Mouse (Mus musculus): ENCODE measurements around the gene Atf3. TPM values are rescaled to one million over a fixed set of nuclear protein-coding genes. Genes with fewer than 3 reads are reported as not detected.

Gene Atf3
- polyA plus RNA-seq, 1 experiment from 2014 or later, result 1.4 TPM

- Histone ChIP-seq H3K9me3 (ENCODE audit: control insufficient read depth, low read length) (no peaks in the 10 kb centered on the region), H3K4me1 (replicated peaks; ENCODE audit: control insufficient read depth, insufficient read depth, low read length) (no peaks in the 10 kb centered on the region), H3K27ac (no peak overlapping the region), H3K4me3 (replicated peaks; ENCODE audit: low read length) (no peak overlapping the region), H3K27me3 (ENCODE audit: control insufficient read depth, insufficient read depth, low read length) (no peaks in the 10 kb centered on the region), H3K9ac (no peak overlapping the region), H3K4me2 (replicated peaks) (no peak overlapping the region), H3K36me3 (replicated peaks; ENCODE audit: control insufficient read depth, insufficient read depth) (no peaks in the 10 kb centered on the region)
- no peak for DNase-seq (ENCODE audit: low spot score)
- WGBS, result 63% methylated on average over 2 of the region's 2 CpGs
- ATAC-seq (ENCODE audit: low FRiP score), result no peak
Measured at GRCm38 (mm10) chr1:191203496-191203895, 14.3 kb downstream of the Atf3 start.

DNA sequence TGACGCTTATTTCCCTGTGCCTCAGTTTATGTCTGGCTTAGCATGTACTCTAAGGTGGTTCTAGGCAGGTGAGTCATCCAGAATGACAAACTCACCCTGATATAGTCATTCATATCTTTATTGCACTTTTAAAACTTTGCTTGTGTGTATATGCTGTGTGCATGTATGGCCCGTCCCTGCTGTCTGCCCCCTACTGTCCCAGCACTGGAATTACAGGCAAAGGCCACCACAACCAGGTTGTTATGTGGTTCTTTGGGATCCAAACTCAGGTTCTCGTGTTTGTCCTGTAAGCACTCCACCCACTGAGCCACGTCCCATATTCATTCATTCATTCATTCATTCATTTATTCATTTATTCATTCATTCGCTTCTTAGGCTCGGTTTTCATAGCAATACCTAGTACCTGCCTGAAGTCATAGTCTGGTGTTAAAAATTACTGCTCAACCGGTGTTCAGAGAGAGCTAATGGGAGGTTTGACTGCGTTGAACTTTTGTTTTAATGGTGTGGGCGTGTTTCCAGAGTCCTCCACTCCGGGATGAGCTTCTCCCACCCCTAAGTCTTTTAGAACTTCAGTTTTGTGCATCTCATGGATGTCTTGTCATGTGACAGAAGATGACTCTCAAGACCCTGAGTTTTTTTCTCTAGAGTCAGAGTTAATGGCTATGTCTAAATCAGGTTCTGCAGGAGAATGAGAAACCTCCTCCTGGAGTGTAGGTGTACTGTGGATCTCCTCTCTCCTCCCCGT lies 15.5 kb downstream of the Atf3 start:
- Histone ChIP-seq H3K9me3 (ENCODE audit: control insufficient read depth, low read length) (no peaks in the 10 kb centered on the region), H3K4me2 (replicated peaks) (no peak overlapping the region), H3K4me1 (replicated peaks; ENCODE audit: control insufficient read depth, insufficient read depth, low read length) (no peaks in the 10 kb centered on the region), H3K27ac (no peak overlapping the region), H3K4me3 (replicated peaks; ENCODE audit: low read length) (no peak overlapping the region), H3K36me3 (replicated peaks; ENCODE audit: control insufficient read depth, insufficient read depth) (no peaks in the 10 kb centered on the region), H3K27me3 (ENCODE audit: control insufficient read depth, insufficient read depth, low read length) (no peaks in the 10 kb centered on the region), H3K9ac (no peak overlapping the region)
- 87% methylated on average over 11 of the region's 11 CpGs for WGBS
- DNase-seq (ENCODE audit: low spot score) (no peak), ATAC-seq (ENCODE audit: low FRiP score) (no peak)

DNA sequence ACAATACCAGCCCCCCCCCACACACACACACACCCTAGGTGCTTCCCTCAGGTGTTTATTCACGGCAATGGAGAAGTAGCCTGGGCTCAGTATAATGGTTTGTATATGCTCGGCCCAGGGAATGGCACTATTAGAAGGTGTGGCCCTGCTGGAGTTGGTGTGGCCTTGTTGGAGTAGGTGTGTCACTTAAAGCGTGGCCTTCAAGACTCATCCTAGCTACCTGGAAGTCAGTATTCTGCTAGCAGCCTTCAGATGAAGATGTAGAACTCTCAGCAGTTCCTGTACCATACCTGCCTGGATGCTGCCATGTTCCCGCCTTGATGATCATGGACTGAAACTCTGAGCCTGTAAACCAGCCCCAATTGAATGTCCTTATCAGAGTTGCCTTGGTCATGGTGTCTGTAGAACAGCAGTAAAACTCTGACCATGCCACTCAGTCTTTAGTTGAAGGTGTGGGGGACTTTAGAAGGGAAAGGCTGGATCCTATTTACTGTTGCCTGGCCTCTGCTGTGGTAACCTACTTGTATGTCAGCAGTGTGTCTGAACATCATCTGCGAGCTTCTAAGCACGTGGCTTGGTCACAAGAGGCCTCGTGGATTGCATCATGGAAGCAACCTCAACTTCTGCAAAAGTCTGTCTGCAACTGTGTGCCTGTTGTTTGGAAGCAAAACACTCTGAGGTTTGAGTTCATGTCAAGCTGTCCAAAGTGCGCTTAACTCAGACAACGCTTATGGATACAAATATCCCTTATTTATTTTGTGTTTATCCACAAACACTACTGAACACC lies 16.8 kb downstream of the Atf3 start:
- Histone ChIP-seq H3K4me3 (replicated peaks; ENCODE audit: low read length) (no peak overlapping the region), H3K27me3 (ENCODE audit: control insufficient read depth, insufficient read depth, low read length) (no peaks in the 10 kb centered on the region), H3K27ac (no peak overlapping the region), H3K4me2 (replicated peaks) (no peak overlapping the region), H3K4me1 (replicated peaks; ENCODE audit: control insufficient read depth, insufficient read depth, low read length) (no peaks in the 10 kb centered on the region), H3K9ac (no peak overlapping the region), H3K9me3 (ENCODE audit: control insufficient read depth, low read length) (no peaks in the 10 kb centered on the region), H3K36me3 (replicated peaks; ENCODE audit: control insufficient read depth, insufficient read depth) (no peaks in the 10 kb centered on the region)
- ATAC-seq (ENCODE audit: low FRiP score), result no peak
- no peak for DNase-seq (ENCODE audit: low spot score)
- WGBS, result 86% methylated on average over 9 of the region's 9 CpGs

DNA sequence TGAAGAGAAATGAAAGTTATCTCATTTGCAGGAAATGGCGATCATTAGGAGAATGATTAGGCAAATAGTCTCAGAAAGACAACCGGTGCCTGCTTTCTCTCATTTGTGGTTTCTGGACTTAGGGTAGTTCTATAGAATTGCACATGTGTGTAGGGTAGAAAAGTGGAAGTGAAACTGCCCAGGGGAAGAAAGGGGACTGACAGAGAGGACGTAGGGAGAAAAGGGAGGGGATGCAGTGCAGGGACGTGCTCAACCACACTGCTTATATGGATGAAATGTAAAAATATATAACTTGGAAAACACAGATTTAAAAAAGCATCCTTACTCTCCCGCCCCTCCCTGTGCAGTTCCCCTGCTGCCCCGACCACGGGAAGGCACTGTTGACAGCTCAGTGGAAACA lies 19.9 kb downstream of the Atf3 start:
- Histone ChIP-seq H3K9ac (no peak overlapping the region), H3K9me3 (ENCODE audit: control insufficient read depth, low read length) (no peaks in the 10 kb centered on the region), H3K4me1 (replicated peaks; ENCODE audit: control insufficient read depth, insufficient read depth, low read length) (no peaks in the 10 kb centered on the region), H3K4me3 (replicated peaks; ENCODE audit: low read length) (no peak overlapping the region), H3K27me3 (ENCODE audit: control insufficient read depth, insufficient read depth, low read length) (0 out of 2 replicates have a peak, but pooled peaks cover 3% of the 10 kb centered on the region), H3K36me3 (replicated peaks; ENCODE audit: control insufficient read depth, insufficient read depth) (no peaks in the 10 kb centered on the region), H3K27ac (no peak overlapping the region), H3K4me2 (replicated peaks) (no peak overlapping the region)
- 77% methylated on average over 7 of the region's 7 CpGs for WGBS
- DNase-seq (ENCODE audit: low spot score) (no peak), ATAC-seq (ENCODE audit: low FRiP score) (no peak)

DNA sequence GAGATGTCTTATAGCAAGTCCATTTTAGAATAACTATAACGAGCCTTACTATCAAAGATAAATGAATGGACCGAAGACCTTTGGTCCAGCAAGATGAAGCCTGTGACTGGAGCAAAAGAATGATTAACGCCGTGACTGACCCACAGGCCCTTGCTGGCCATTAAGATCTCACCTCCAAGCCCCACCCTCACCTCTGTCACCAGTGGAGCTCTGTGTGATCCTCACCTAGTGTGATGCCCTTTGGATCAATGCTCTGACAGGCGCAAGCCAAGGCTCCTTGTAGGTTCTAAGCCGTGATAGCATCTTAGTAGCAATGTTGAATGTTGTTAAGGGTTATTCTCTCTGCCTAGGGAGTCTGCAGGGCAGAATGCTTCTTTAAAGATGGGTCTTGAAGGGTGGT lies 21.8 kb downstream of the Atf3 start:
- no peaks in the 10 kb centered on the region for H3K36me3 ChIP-seq (replicated peaks; ENCODE audit: control insufficient read depth, insufficient read depth)
- no peak overlapping the region for H3K4me3 ChIP-seq (replicated peaks; ENCODE audit: low read length)
- no peak overlapping the region for H3K27ac ChIP-seq
- H3K9me3 ChIP-seq (ENCODE audit: control insufficient read depth, low read length), result no peaks in the 10 kb centered on the region
- no peak for DNase-seq (ENCODE audit: low spot score)
- no peak overlapping the region for H3K4me2 ChIP-seq (replicated peaks)
- ATAC-seq (ENCODE audit: low FRiP score), result no peak
- 90% methylated on average over 6 of the region's 6 CpGs for WGBS
- no peak overlapping the region for H3K9ac ChIP-seq
- H3K27me3 ChIP-seq (ENCODE audit: control insufficient read depth, insufficient read depth, low read length), result 0 out of 2 replicates have a peak, but pooled peaks cover 3% of the 10 kb centered on the region
- no peaks in the 10 kb centered on the region for H3K4me1 ChIP-seq (replicated peaks; ENCODE audit: control insufficient read depth, insufficient read depth, low read length)

DNA sequence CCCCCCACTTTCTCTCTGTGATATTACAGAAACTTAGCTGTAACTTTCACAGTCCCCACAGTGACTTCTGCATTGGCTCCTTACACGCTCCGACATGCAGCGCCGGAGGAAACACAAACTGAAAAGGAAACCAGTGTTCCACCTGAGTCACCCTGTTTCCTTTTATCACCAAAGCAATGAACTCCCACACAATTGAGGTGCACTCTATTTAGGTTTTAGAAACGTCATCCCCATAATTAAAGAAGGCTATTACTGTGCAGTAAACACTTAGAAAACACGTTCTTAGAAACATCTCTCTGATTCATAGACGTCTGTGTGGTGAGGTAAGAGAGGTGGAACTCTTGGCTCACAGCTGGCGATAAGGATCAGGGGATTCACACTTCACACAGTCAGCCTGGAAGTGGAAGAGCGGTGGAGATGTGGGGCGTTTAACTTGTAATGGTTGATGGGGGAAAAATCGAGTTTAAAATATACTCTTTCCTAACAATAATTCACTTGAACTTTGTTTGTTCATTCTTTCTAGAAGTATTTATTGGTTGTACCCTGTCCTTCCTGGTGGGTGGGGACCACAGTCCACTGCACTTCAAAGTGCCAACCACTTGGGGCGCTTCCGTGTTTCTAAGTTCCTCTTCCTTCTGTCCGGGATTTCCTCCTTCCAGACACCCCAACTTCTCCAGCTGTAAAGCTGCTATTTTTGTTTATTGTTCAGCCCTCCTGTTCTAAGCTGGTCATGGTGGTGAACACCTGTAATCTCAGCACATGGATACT lies 24.0 kb downstream of the Atf3 start:
- ATAC-seq (ENCODE audit: low FRiP score), result no peak
- no peak overlapping the region for H3K4me3 ChIP-seq (replicated peaks; ENCODE audit: low read length)
- no peak overlapping the region for H3K27ac ChIP-seq
- WGBS, result 52% methylated on average over 14 of the region's 14 CpGs
- H3K9me3 ChIP-seq (ENCODE audit: control insufficient read depth, low read length), result no peaks in the 10 kb centered on the region
- H3K36me3 ChIP-seq (replicated peaks; ENCODE audit: control insufficient read depth, insufficient read depth), result no peaks in the 10 kb centered on the region
- DNase-seq (ENCODE audit: low spot score), result no peak
- no peak overlapping the region for H3K4me2 ChIP-seq (replicated peaks)
- H3K4me1 ChIP-seq (replicated peaks; ENCODE audit: control insufficient read depth, insufficient read depth, low read length), result no peaks in the 10 kb centered on the region
- peaks cover 14% of the 10 kb centered on the region; the same call in 1 of the 2 replicates for H3K27me3 ChIP-seq (ENCODE audit: control insufficient read depth, insufficient read depth, low read length)
- H3K9ac ChIP-seq, result no peak overlapping the region

GRCm38 (mm10) chr1:191192751-191193150 lies 25.1 kb downstream of the Atf3 start:
- no peak for ATAC-seq (ENCODE audit: low FRiP score)
- Histone ChIP-seq H3K9ac (no peak overlapping the region), H3K36me3 (replicated peaks; ENCODE audit: control insufficient read depth, insufficient read depth) (no peaks in the 10 kb centered on the region), H3K4me3 (replicated peaks; ENCODE audit: low read length) (no peak overlapping the region), H3K4me1 (replicated peaks; ENCODE audit: control insufficient read depth, insufficient read depth, low read length) (no peaks in the 10 kb centered on the region), H3K9me3 (ENCODE audit: control insufficient read depth, low read length) (no peaks in the 10 kb centered on the region), H3K27me3 (ENCODE audit: control insufficient read depth, insufficient read depth, low read length) (peaks cover 25% of the 10 kb centered on the region), H3K4me2 (replicated peaks) (no peak overlapping the region), H3K27ac (no peak overlapping the region)
- DNase-seq (ENCODE audit: low spot score), result no peak
- 94% methylated on average over 6 of the region's 6 CpGs for WGBS

GRCm38 (mm10) chr1:191192213-191192612 lies 25.6 kb downstream of the Atf3 start:
- WGBS, result 73% methylated on average over 6 of the region's 6 CpGs
- no peaks in the 10 kb centered on the region for H3K9me3 ChIP-seq (ENCODE audit: control insufficient read depth, low read length)
- H3K4me3 ChIP-seq (replicated peaks; ENCODE audit: low read length), result no peak overlapping the region
- no peak for ATAC-seq (ENCODE audit: low FRiP score)
- no peaks in the 10 kb centered on the region for H3K36me3 ChIP-seq (replicated peaks; ENCODE audit: control insufficient read depth, insufficient read depth)
- no peak overlapping the region for H3K4me2 ChIP-seq (replicated peaks)
- no peak overlapping the region for H3K27ac ChIP-seq
- DNase-seq (ENCODE audit: low spot score), result no peak
- H3K4me1 ChIP-seq (replicated peaks; ENCODE audit: control insufficient read depth, insufficient read depth, low read length), result no peaks in the 10 kb centered on the region
- H3K9ac ChIP-seq, result no peak overlapping the region
- peaks cover 31% of the 10 kb centered on the region for H3K27me3 ChIP-seq (ENCODE audit: control insufficient read depth, insufficient read depth, low read length)
